Mouse (Mus musculus): ENCODE data around the gene Ndufv3. TPM values are rescaled to one million over a fixed set of nuclear protein-coding genes. Genes with fewer than 3 reads are reported as not detected.

The Ndufv3 gene
- polyA plus RNA-seq, 1 experiment from 2014 or later, result 215 TPM

DNA sequence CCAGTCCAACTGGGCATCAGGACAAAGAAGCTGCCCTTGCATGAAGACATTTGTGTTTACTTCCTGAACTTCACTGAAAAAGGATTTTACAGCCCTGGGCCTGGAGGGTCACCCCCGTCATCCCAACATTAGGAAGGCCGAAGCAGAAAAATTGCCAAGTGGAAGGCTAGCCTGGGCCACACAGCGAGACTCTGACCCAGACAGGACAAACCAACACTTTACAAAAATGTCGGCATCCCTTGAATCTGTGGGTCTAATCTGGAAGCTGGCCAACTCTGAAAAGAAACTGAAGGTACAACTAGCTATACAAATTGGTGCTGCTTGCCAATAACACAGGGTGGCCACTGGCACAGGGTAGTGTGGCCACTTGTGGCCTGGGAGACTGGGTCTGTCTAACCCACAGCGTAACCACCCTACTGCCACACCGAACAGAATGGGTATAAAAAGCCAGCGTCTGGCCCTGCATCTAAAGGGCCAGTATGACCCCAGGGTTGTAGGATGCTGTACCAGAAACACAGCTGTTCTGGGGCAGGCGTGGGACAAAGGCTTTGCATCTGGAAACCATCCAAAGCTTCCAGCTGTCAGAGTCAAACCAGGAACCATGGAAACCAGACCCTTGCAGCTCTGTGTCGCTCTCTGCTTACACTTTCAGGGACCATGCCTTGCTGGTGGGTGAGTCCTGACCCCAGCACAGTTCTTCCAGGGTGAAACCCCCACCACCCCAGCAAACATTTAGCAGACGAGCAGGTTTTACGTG, 37.4 kb downstream of the Ndufv3 start:
- Histone ChIP-seq H3K4me2 (ENCODE audit: low read depth, low read length) (peak overlapping the region; percentile 44; the same call in 1 of the 2 replicates), H3K4me1 (ENCODE audit: insufficient read depth) (peaks cover 11% of the 10 kb centered on the region), H3K27me3 (ENCODE audit: insufficient read depth, low read length) (no peaks in the 10 kb centered on the region), H3K27ac (ENCODE audit: low read depth) (no peak overlapping the region; the same call in 1 of the 2 replicates), H3K9ac (replicated peaks) (no peak overlapping the region), H3K9me3 (ENCODE audit: low read length) (no peaks in the 10 kb centered on the region), H3K36me3 (replicated peaks; ENCODE audit: insufficient read depth, low read length) (no peaks in the 10 kb centered on the region), H3K4me3 (ENCODE audit: low read depth, low read length) (no peak overlapping the region)
- WGBS (ENCODE audit: insufficient replicate concordance), result 68% methylated on average over 11 of the region's 11 CpGs
- no peak for DNase-seq
- no peak for TF ChIP-seq EP300 (IDR thresholded peaks at IDR 0.05; ENCODE audit: low read depth)
- TF ChIP-seq CTCF (IDR thresholded peaks at IDR 0.05; ENCODE audit: low read depth), result no peak
- ATAC-seq, result no peak

DNA sequence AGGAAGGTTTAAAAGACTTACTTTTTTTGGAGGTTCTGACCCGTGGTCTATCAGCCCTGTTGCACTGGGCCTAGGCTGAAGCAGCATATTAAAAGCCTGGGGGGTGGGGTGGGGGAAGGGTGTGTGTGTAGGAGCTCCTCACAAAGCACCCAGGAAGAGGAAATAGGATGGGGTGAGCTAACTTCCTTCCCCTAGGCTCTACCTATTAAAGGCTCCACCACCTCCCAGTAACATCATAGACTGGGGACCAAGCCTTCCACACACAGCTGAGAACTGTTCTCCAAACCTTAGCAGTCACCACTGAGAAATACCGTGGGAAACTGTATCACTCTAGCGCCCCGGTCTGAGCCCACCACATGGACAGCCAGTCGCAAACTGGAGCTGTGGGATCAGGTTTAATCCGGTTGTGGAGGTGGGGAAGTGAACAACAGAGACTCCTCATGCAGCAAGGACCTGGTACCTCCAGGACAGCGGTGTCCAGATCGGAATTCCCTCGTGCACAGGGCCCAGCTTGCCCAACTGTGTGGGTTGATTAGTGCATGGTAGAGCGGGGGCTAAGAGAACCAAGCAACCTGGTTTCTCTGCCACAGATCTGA, 38.1 kb downstream of the Ndufv3 start:
- TF ChIP-seq EP300 (IDR thresholded peaks at IDR 0.05; ENCODE audit: low read depth) (no peak), CTCF (IDR thresholded peaks at IDR 0.05; ENCODE audit: low read depth) (no peak)
- Histone ChIP-seq H3K9me3 (ENCODE audit: low read length) (no peaks in the 10 kb centered on the region), H3K9ac (replicated peaks) (no peak overlapping the region), H3K36me3 (replicated peaks; ENCODE audit: insufficient read depth, low read length) (no peaks in the 10 kb centered on the region), H3K4me2 (ENCODE audit: low read depth, low read length) (peak overlapping the region; percentile 44), H3K27ac (ENCODE audit: low read depth) (peak overlapping the region; percentile 48), H3K4me3 (ENCODE audit: low read depth, low read length) (no peak overlapping the region), H3K27me3 (ENCODE audit: insufficient read depth, low read length) (no peaks in the 10 kb centered on the region), H3K4me1 (ENCODE audit: insufficient read depth) (peaks cover 11% of the 10 kb centered on the region)
- ATAC-seq (peak; percentile 12; the same call in 1 of the 2 replicates), DNase-seq (no peak)
- 78% methylated on average over 10 of the region's 10 CpGs for WGBS (ENCODE audit: insufficient replicate concordance)

DNA sequence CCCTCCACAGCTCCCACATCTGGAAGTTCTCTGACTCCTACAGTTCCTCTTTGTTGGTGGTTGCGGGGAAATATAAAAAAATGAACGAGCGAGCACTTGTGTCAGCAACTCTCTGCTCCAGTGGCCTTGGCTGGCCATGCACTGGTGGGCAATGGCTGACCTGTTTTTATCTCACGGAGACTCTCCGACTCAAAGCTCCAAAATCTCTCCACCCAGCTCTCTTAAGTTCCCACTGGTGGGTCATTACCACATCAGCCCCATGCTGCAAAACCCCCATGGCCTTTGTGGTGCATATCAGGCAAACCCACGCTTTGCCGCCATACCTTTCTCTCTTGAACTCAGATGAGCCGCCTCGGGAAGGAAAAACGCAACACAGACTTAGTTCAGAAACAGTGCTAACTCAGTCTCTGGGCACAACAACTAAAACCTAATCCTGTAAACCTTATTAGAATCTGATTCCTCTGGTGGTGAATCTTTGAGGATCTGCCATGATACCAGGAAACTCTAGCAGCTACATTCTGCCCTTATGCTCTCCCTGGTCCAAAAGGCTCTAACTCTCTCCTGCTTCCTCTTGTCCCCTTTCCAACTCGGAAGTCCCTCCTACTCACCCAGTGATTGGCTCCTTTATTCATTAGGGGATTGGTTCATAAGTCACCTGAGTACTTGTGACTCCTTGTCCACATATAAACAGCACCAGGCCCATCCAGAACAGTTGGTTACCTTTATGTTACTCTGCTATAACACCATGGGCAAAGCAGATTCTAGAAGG, 39.3 kb downstream of the Ndufv3 start:
- ATAC-seq, result no peak
- H3K4me3 ChIP-seq (ENCODE audit: low read depth, low read length), result no peak overlapping the region
- no peaks in the 10 kb centered on the region for H3K9me3 ChIP-seq (ENCODE audit: low read length)
- peak overlapping the region; percentile 16; the same call in 1 of the 2 replicates for H3K27ac ChIP-seq (ENCODE audit: low read depth)
- 77% methylated on average over 11 of the region's 11 CpGs for WGBS (ENCODE audit: insufficient replicate concordance)
- H3K9ac ChIP-seq (replicated peaks), result no peak overlapping the region
- H3K36me3 ChIP-seq (replicated peaks; ENCODE audit: insufficient read depth, low read length), result no peaks in the 10 kb centered on the region
- H3K4me2 ChIP-seq (ENCODE audit: low read depth, low read length), result no peak overlapping the region
- H3K4me1 ChIP-seq (ENCODE audit: insufficient read depth), result peaks cover 18% of the 10 kb centered on the region
- TF ChIP-seq CTCF (IDR thresholded peaks at IDR 0.05; ENCODE audit: low read depth), result no peak
- TF ChIP-seq EP300 (IDR thresholded peaks at IDR 0.05; ENCODE audit: low read depth), result no peak
- no peak for DNase-seq
- H3K27me3 ChIP-seq (ENCODE audit: insufficient read depth, low read length), result no peaks in the 10 kb centered on the region

GRCm38 (mm10) chr17:31563632-31564014, 43.7 kb downstream of the Ndufv3 start:
- WGBS (ENCODE audit: insufficient replicate concordance), result 6% methylated on average over 12 of the region's 12 CpGs
- DNase-seq (peak; percentile 55), ATAC-seq (no peak)
- no peak for TF ChIP-seq CTCF (IDR thresholded peaks at IDR 0.05; ENCODE audit: low read depth)
- TF ChIP-seq EP300 (IDR thresholded peaks at IDR 0.05; ENCODE audit: low read depth), result no peak
- Histone ChIP-seq H3K36me3 (replicated peaks; ENCODE audit: insufficient read depth, low read length) (no peaks in the 10 kb centered on the region), H3K27me3 (ENCODE audit: insufficient read depth, low read length) (no peaks in the 10 kb centered on the region), H3K4me2 (ENCODE audit: low read depth, low read length) (peak overlapping the region; percentile 87), H3K9me3 (ENCODE audit: low read length) (no peaks in the 10 kb centered on the region), H3K4me1 (ENCODE audit: insufficient read depth) (peaks cover 32% of the 10 kb centered on the region), H3K4me3 (ENCODE audit: low read depth, low read length) (peak overlapping the region; percentile 41), H3K27ac (ENCODE audit: low read depth) (peak overlapping the region; percentile 76), H3K9ac (replicated peaks) (peak overlapping the region; percentile 74)

DNA sequence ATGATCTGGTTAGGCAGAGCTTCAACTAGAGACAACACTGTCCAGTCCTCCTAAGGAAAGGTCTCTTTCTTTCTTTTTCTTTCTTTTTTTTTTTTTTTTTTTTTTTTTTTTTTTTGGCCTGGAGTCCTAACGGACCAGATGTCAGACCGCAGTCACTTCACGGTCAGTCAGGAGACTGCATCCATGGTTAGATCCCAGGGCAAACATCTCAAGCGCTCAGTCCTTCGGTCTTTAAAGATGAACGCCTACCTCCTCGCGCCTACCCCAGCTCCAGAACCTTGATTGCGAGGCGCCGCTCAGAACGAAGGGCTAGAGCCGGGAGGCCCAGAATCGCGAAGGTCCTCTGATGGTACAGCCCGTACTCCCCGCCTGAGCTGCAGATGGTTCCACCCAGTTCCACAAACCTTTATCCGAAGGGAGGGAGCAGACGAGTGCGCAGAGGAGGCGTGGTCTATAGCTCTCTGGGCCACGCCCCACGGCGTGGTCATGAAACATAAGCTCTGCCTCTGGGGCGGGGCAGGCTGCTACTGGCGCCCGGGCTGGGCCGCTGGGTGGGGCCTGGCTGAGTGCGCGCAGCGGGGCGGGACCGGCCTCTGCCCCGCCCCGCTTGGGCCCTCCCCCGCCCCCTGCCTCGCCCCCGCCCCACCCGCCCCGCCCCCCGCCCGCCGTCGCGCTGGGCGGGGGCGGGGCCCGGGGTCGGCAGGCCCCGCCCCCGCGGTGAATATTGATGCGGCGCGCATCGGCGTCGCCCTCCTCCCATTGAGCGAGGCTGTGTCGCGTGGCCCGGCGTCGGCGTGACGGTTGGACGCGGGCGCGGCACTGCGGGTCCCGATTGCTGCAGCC, 44.3 kb downstream of the Ndufv3 start, which contains the start of gene Pknox1:
Gene Pknox1, plus strand, starts transcription at position 720 of the 843 bp plus-strand sequence.
- Histone ChIP-seq H3K36me3 (replicated peaks; ENCODE audit: insufficient read depth, low read length) (no peaks in the 10 kb centered on the region), H3K4me3 (ENCODE audit: low read depth, low read length) (peak within 1 kb of the TSS; percentile 91), H3K27ac (ENCODE audit: low read depth) (peak within 1 kb of the TSS; percentile 99), H3K27me3 (ENCODE audit: insufficient read depth, low read length) (no peaks in the 10 kb centered on the region), H3K9ac (replicated peaks) (peak within 1 kb of the TSS; percentile 97), H3K4me2 (ENCODE audit: low read depth, low read length) (peak within 1 kb of the TSS; percentile 97), H3K9me3 (ENCODE audit: low read length) (no peaks in the 10 kb centered on the region), H3K4me1 (ENCODE audit: insufficient read depth) (peaks cover 32% of the 10 kb centered on the region)
- ATAC-seq (peak; percentile 92), DNase-seq (peak; percentile 99)
- TF ChIP-seq CTCF (IDR thresholded peaks at IDR 0.05; ENCODE audit: low read depth) (no peak), EP300 (IDR thresholded peaks at IDR 0.05; ENCODE audit: low read depth) (no peak)
- WGBS (ENCODE audit: insufficient replicate concordance), result under 1% methylated on average over 41 of the region's 72 CpGs
